Mouse (Mus musculus): Measurements from ENCODE around the gene Mrps5.

- no peak for TF ChIP-seq MAFK (IDR thresholded peaks at IDR 0.05; ENCODE audit: borderline replicate concordance, low read depth, low read length)
- no peak for TF ChIP-seq POLR2A (IDR thresholded peaks at IDR 0.05; ENCODE audit: control insufficient read depth in 1 of 2, insufficient read depth in 1 of 2, low read depth in 1 of 2, low read length in 2 of 2, poor library complexity in 1 of 2)
- TF ChIP-seq CTCF (IDR thresholded peaks at IDR 0.05 in 2 of 3, conservative IDR thresholded peaks at IDR 0.05 in 1 of 3; ENCODE audit: control insufficient read depth in 1 of 3, insufficient read depth in 1 of 3, low read depth in 2 of 3, low read length in 3 of 3, poor library complexity in 1 of 3, severe bottlenecking in 1 of 3), result no peak
- TF ChIP-seq MEF2A (IDR thresholded peaks at IDR 0.05; ENCODE audit: extremely low read depth, insufficient replicate concordance, low read depth, low read length, poor library complexity, severe bottlenecking), result no peak
- no peak for TF ChIP-seq TAL1 (IDR thresholded peaks at IDR 0.05; ENCODE audit: low read length)
- TF ChIP-seq BHLHE40 (IDR thresholded peaks at IDR 0.05; ENCODE audit: borderline replicate concordance, low read depth, low read length), result no peak
- no peak for TF ChIP-seq RAD21 (IDR thresholded peaks at IDR 0.05; ENCODE audit: low read depth, low read length)
- no peak for TF ChIP-seq USF1 (IDR thresholded peaks at IDR 0.05; ENCODE audit: low read depth, low read length)
- TF ChIP-seq RCOR1 (IDR thresholded peaks at IDR 0.05; ENCODE audit: low read depth, low read length), result no peak
These were observed 59.9 kb downstream of the Mrps5 start for GRCm38 (mm10) chr2:127646875-127647274.

All from MEL (cell line).